Mouse (Mus musculus) bone marrow macrophage, adult 2 months (primary cell): Measurements from ENCODE around the gene Kif3a.

Source experiments
- CTCF ChIP-seq: IDR thresholded peaks from 2 replicates; pipeline ENCODE4 v1.5.1; 2012; ENCODE audit warnings: low read depth, mild to moderate bottlenecking, low read length, moderate library complexity
- POLR2A ChIP-seq: IDR thresholded peaks from 2 replicates; pipeline ENCODE4 v1.6.1; 2012; ENCODE audit warnings: mild to moderate bottlenecking, low read depth, low read length, borderline replicate concordance

GRCm38 (mm10) chr11:53525461-53525860 lies 41.7 kb upstream of the Kif3a start:
- TF ChIP-seq CTCF (no peak), POLR2A (no peak)
